Mouse (Mus musculus) cerebellum, adult 2 months (tissue): ENCODE results near the gene Odc1.

Source experiments
- CTCF ChIP-seq: fragments of 200-500 bp; IDR thresholded peaks from 2 replicates; pipeline ENCODE4 v1.5.1; 2011; ENCODE audit warnings: low read depth, mild to moderate bottlenecking, control low read depth, low read length, moderate library complexity, borderline replicate concordance; ENCODE audit not compliant: insufficient read depth
- POLR2A ChIP-seq: fragments of 200-500 bp; IDR thresholded peaks from 2 replicates; pipeline ENCODE4 v1.6.1; 2011; ENCODE audit warnings: low read length, control low read depth, borderline replicate concordance; ENCODE audit not compliant: insufficient read depth

GRCm38 (mm10) chr12:17553627-17554026 lies 9.0 kb downstream of the Odc1 start:
- TF ChIP-seq CTCF (no peak), POLR2A (no peak)
